Mouse (Mus musculus): ENCODE measurements at regions not wholly inside any gene's neighbourhood (a gene's known extent, or its start where the extent isn't known, plus 50 kb on each side); places are given as distances from the start of the nearest gene placed in this dataset.

- TF ChIP-seq EP300 (optimal IDR thresholded peaks at IDR 0.05) = no peak
- TF ChIP-seq CTCF (IDR thresholded peaks at IDR 0.05; ENCODE audit: low read depth) = peak; percentile 48
These were observed 79.9 kb upstream of the Hdac4 start for GRCm38 (mm10) chr1:92275388-92275787.
